In the genomic region with DNA sequence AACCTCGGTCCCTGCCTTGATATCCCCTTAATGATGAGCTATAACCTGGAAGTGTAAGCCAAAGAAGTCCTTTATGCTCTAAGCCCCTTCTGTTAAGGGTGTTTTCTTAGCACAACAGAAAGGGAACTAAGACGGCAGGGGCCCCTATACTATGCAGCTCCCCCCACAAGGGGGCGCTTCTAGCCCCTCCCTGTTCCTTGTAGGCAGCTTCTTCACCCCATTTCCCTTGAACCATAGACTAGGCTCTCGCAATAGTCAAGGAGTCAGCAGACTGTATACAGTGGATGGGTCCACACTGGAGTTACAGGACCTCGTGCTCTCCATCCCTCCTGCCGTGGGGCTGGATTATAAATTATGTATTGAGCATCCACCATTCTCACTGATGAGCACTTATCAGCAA, we compare ENCODE assay signal across 14 mouse cellular contexts.
DNase-seq lines count a peak whose midpoint lies in the region; ATAC-seq and TF ChIP-seq lines count a peak whose summit lies in the region.
"Had no signal": no experiment of that assay in that cellular context is flagged by ENCODE, and none has a peak within 500 bp of the region (broad histone marks: within the 10 kb centered on the region; RNA-seq: fewer than 3 reads in every experiment).

No protein-coding gene starts in this region.

- TF ChIP-seq POLR2A in liver, adult 2 months (IDR thresholded peaks at IDR 0.05; ENCODE audit: extremely low read depth, insufficient read depth, low read length) = no peak
- no peak for TF ChIP-seq POLR2A in brain, embryonic 14.5 days (IDR thresholded peaks at IDR 0.05; ENCODE audit: borderline replicate concordance, extremely low read depth, insufficient read depth, insufficient read length, poor library complexity, severe bottlenecking)

- intact Hi-C loops in gastrocnemius, adult 2 months (cut with DNase I) = no loop called here
- intact Hi-C loops in gastrocnemius, postnatal 14 days (cut with DNase I; ENCODE audit: low total_unique reads) = no loop called here

- H3K4me1 ChIP-seq in liver, adult 2 months (ENCODE audit: control insufficient read depth, insufficient read depth, low read length) = no peaks in the 10 kb centered on the region
- no peaks in the 10 kb centered on the region for H3K4me1 ChIP-seq in liver, embryonic 11.5 days (replicated peaks; ENCODE audit: control insufficient read depth, insufficient read depth, low read length)
- H3K4me1 ChIP-seq: limb, embryonic 10.5 days; midbrain, embryonic 12.5 days had no signal

- ATAC-seq in liver, embryonic 11.5 days (replicated peaks; ENCODE audit: low FRiP score) = no peak

- H3K4me3 ChIP-seq in gastrocnemius, adult 2 months = no peak overlapping the region
- no peak overlapping the region for H3K4me3 ChIP-seq in liver, adult 2 months (ENCODE audit: insufficient read depth, low read depth, low read length)
- H3K4me3 ChIP-seq in liver, embryonic 11.5 days (ENCODE audit: low read depth, low read length) = no peak overlapping the region
- H3K4me3 ChIP-seq: limb, embryonic 10.5 days; midbrain, embryonic 12.5 days had no signal

- H3K27me3 ChIP-seq in liver, adult 2 months (ENCODE audit: control insufficient read depth, insufficient read depth, low read length) = no peaks in the 10 kb centered on the region
- no peaks in the 10 kb centered on the region for H3K27me3 ChIP-seq in liver, embryonic 11.5 days (replicated peaks; ENCODE audit: control insufficient read depth, insufficient read depth, low read length)
- H3K27me3 ChIP-seq: midbrain, embryonic 12.5 days had no signal

- H3K79me2 ChIP-seq in liver, adult 2 months (ENCODE audit: control insufficient read depth, insufficient read depth, low read length) = no peaks in the 10 kb centered on the region

- H3K36me3 ChIP-seq in liver, adult 2 months (ENCODE audit: control insufficient read depth, insufficient read depth, low read length) = no peaks in the 10 kb centered on the region
- no peaks in the 10 kb centered on the region for H3K36me3 ChIP-seq in liver, embryonic 11.5 days (ENCODE audit: control insufficient read depth, insufficient read depth, low read length)
- H3K36me3 ChIP-seq: midbrain, embryonic 12.5 days had no signal

- H3K27ac ChIP-seq in gastrocnemius, adult 2 months = no peak overlapping the region
- no peak overlapping the region for H3K27ac ChIP-seq in liver, adult 2 months (replicated peaks; ENCODE audit: insufficient read depth, low read depth, low read length)
- H3K27ac ChIP-seq in liver, embryonic 11.5 days (ENCODE audit: low read depth, low read length) = no peak overlapping the region
- H3K27ac ChIP-seq: limb, embryonic 10.5 days; midbrain, embryonic 12.5 days had no signal

- DNase-seq in gastrocnemius, adult 2 months = no peak
- no peak for DNase-seq in gastrocnemius, postnatal 14 days
- DNase-seq in liver, adult 2 months (ENCODE audit: extremely low read depth, low read depth, low spot score) = no peak
- no peak for DNase-seq in liver, embryonic 11.5 days (ENCODE audit: low spot score)
- peak; percentile 40 for DNase-seq in 416B (ENCODE audit: low read depth)
- DNase-seq in brain, embryonic 14.5 days (ENCODE audit: low read depth) = no peak
- no peak for DNase-seq in c-Kit-positive CD71-positive TER-119-positive erythroid progenitor cells, embryonic 14.5 days (ENCODE audit: low spot score)
- DNase-seq in adrenal gland, adult 2 months = no peak
- DNase-seq: gastrocnemius, postnatal 36 days; heart, postnatal 10 days; kidney, postnatal 14 days; thymus, postnatal 36 days had no signal

- H3K4me2 ChIP-seq in liver, embryonic 11.5 days = no peak overlapping the region
- H3K4me2 ChIP-seq: midbrain, embryonic 12.5 days had no signal

- TF ChIP-seq CTCF in gastrocnemius, adult 2 months (IDR thresholded peaks at IDR 0.05) = peak; percentile 19; the same call in 1 of the 2 replicates
- TF ChIP-seq CTCF in liver, adult 2 months (IDR thresholded peaks at IDR 0.05; ENCODE audit: low read depth, low read length) = peak; percentile 18; the same call in 1 of the 2 replicates
- TF ChIP-seq CTCF in brain, embryonic 14.5 days (IDR thresholded peaks at IDR 0.05; ENCODE audit: borderline replicate concordance, extremely low read depth, insufficient read depth, insufficient read length) = peak; percentile 5; the same call in 1 of the 2 replicates

- H3K9me3 ChIP-seq in liver, embryonic 11.5 days (ENCODE audit: control insufficient read depth, low read length) = peaks cover 6% of the 10 kb centered on the region
- H3K9me3 ChIP-seq: limb, embryonic 10.5 days; midbrain, embryonic 12.5 days had no signal

- H3K9ac ChIP-seq in liver, adult 2 months (ENCODE audit: low read depth, low read length) = no peak overlapping the region
- H3K9ac ChIP-seq in liver, embryonic 11.5 days (ENCODE audit: low read depth, low read length) = no peak overlapping the region
- H3K9ac ChIP-seq: midbrain, embryonic 12.5 days had no signal

- 73% methylated on average over 6 of the region's 6 CpGs for WGBS in liver, adult 2 months
- 71% methylated on average over 6 of the region's 6 CpGs for WGBS in liver, embryonic 11.5 days
